Mouse (Mus musculus): ENCODE measurements around the gene Zbtb8b. TPM values are rescaled to one million over a fixed set of nuclear protein-coding genes. Genes with fewer than 3 reads are reported as not detected.

The Zbtb8b gene
- polyA plus RNA-seq, 1 experiment from 2014 or later, result 1.1 TPM

- Histone ChIP-seq H3K9ac (ENCODE audit: low read depth, low read length) (no peak overlapping the region), H3K36me3 (ENCODE audit: control insufficient read depth, insufficient read depth, low read length) (no peaks in the 10 kb centered on the region), H3K27ac (ENCODE audit: low read length) (no peak overlapping the region), H3K4me3 (ENCODE audit: low read length) (no peak overlapping the region), H3K9me3 (ENCODE audit: control insufficient read depth, low read length) (no peaks in the 10 kb centered on the region), H3K4me2 (ENCODE audit: low read depth, low read length) (no peak overlapping the region), H3K27me3 (replicated peaks; ENCODE audit: control insufficient read depth, insufficient read depth, low read length) (no peaks in the 10 kb centered on the region), H3K4me1 (ENCODE audit: control insufficient read depth, insufficient read depth, low read length) (0 out of 2 replicates have a peak, but pooled peaks cover 3% of the 10 kb centered on the region)
- WGBS, result 44% methylated on average over 12 of the region's 12 CpGs
- no peak for ATAC-seq
Measured at GRCm38 (mm10) chr4:129394089-129394870, 46.4 kb downstream of the Zbtb8b start.

GRCm38 (mm10) chr4:129390936-129391557, 49.6 kb downstream of the Zbtb8b start:
- no peak overlapping the region for H3K4me2 ChIP-seq (ENCODE audit: low read depth, low read length)
- H3K36me3 ChIP-seq (ENCODE audit: control insufficient read depth, insufficient read depth, low read length), result no peaks in the 10 kb centered on the region
- H3K4me1 ChIP-seq (ENCODE audit: control insufficient read depth, insufficient read depth, low read length), result 0 out of 2 replicates have a peak, but pooled peaks cover 3% of the 10 kb centered on the region
- ATAC-seq, result no peak
- H3K9ac ChIP-seq (ENCODE audit: low read depth, low read length), result no peak overlapping the region
- no peaks in the 10 kb centered on the region for H3K9me3 ChIP-seq (ENCODE audit: control insufficient read depth, low read length)
- no peak overlapping the region for H3K4me3 ChIP-seq (ENCODE audit: low read length)
- no peak overlapping the region for H3K27ac ChIP-seq (ENCODE audit: low read length)
- no peaks in the 10 kb centered on the region for H3K27me3 ChIP-seq (replicated peaks; ENCODE audit: control insufficient read depth, insufficient read depth, low read length)
- 63% methylated on average over 7 of the region's 7 CpGs for WGBS

GRCm38 (mm10) chr4:129390216-129390743, 50.4 kb downstream of the Zbtb8b start:
- Histone ChIP-seq H3K9ac (ENCODE audit: low read depth, low read length) (no peak overlapping the region), H3K4me3 (ENCODE audit: low read length) (no peak overlapping the region), H3K4me1 (ENCODE audit: control insufficient read depth, insufficient read depth, low read length) (0 out of 2 replicates have a peak, but pooled peaks cover 7% of the 10 kb centered on the region), H3K27ac (ENCODE audit: low read length) (no peak overlapping the region), H3K36me3 (ENCODE audit: control insufficient read depth, insufficient read depth, low read length) (no peaks in the 10 kb centered on the region), H3K4me2 (ENCODE audit: low read depth, low read length) (no peak overlapping the region), H3K27me3 (replicated peaks; ENCODE audit: control insufficient read depth, insufficient read depth, low read length) (no peaks in the 10 kb centered on the region), H3K9me3 (ENCODE audit: control insufficient read depth, low read length) (no peaks in the 10 kb centered on the region)
- 81% methylated on average over 14 of the region's 14 CpGs for WGBS
- no peak for ATAC-seq

GRCm38 (mm10) chr4:129388404-129388803, 52.2 kb downstream of the Zbtb8b start:
- Histone ChIP-seq H3K9me3 (ENCODE audit: control insufficient read depth, low read length) (no peaks in the 10 kb centered on the region), H3K9ac (ENCODE audit: low read depth, low read length) (no peak overlapping the region), H3K4me1 (ENCODE audit: control insufficient read depth, insufficient read depth, low read length) (0 out of 2 replicates have a peak, but pooled peaks cover 7% of the 10 kb centered on the region), H3K27me3 (replicated peaks; ENCODE audit: control insufficient read depth, insufficient read depth, low read length) (no peaks in the 10 kb centered on the region), H3K4me3 (ENCODE audit: low read length) (no peak overlapping the region), H3K27ac (ENCODE audit: low read length) (no peak overlapping the region), H3K36me3 (ENCODE audit: control insufficient read depth, insufficient read depth, low read length) (no peaks in the 10 kb centered on the region), H3K4me2 (ENCODE audit: low read depth, low read length) (no peak overlapping the region)
- no peak for ATAC-seq
- 78% methylated on average over 5 of the region's 5 CpGs for WGBS

GRCm38 (mm10) chr4:129386989-129387388, 53.7 kb downstream of the Zbtb8b start:
- H3K27ac ChIP-seq (ENCODE audit: low read length), result no peak overlapping the region
- no peak overlapping the region for H3K4me3 ChIP-seq (ENCODE audit: low read length)
- no peaks in the 10 kb centered on the region for H3K27me3 ChIP-seq (replicated peaks; ENCODE audit: control insufficient read depth, insufficient read depth, low read length)
- no peaks in the 10 kb centered on the region for H3K9me3 ChIP-seq (ENCODE audit: control insufficient read depth, low read length)
- H3K9ac ChIP-seq (ENCODE audit: low read depth, low read length), result no peak overlapping the region
- WGBS, result 57% methylated on average over 1 of the region's 2 CpGs
- H3K4me1 ChIP-seq (ENCODE audit: control insufficient read depth, insufficient read depth, low read length), result 0 out of 2 replicates have a peak, but pooled peaks cover 4% of the 10 kb centered on the region
- H3K4me2 ChIP-seq (ENCODE audit: low read depth, low read length), result no peak overlapping the region
- no peaks in the 10 kb centered on the region for H3K36me3 ChIP-seq (ENCODE audit: control insufficient read depth, insufficient read depth, low read length)
- no peak for ATAC-seq

- H3K4me2 ChIP-seq (ENCODE audit: low read depth, low read length), result no peak overlapping the region
- H3K9me3 ChIP-seq (ENCODE audit: control insufficient read depth, low read length), result no peaks in the 10 kb centered on the region
- H3K27me3 ChIP-seq (replicated peaks; ENCODE audit: control insufficient read depth, insufficient read depth, low read length), result no peaks in the 10 kb centered on the region
- H3K4me3 ChIP-seq (ENCODE audit: low read length), result no peak overlapping the region
- 85% methylated on average over 8 of the region's 8 CpGs for WGBS
- 0 out of 2 replicates have a peak, but pooled peaks cover 4% of the 10 kb centered on the region for H3K4me1 ChIP-seq (ENCODE audit: control insufficient read depth, insufficient read depth, low read length)
- no peak for ATAC-seq
- H3K36me3 ChIP-seq (ENCODE audit: control insufficient read depth, insufficient read depth, low read length), result no peaks in the 10 kb centered on the region
- H3K9ac ChIP-seq (ENCODE audit: low read depth, low read length), result no peak overlapping the region
- H3K27ac ChIP-seq (ENCODE audit: low read length), result no peak overlapping the region
Measured at GRCm38 (mm10) chr4:129386269-129386946, 54.2 kb downstream of the Zbtb8b start.

GRCm38 (mm10) chr4:129385685-129386084, 55.0 kb downstream of the Zbtb8b start:
- Histone ChIP-seq H3K4me2 (ENCODE audit: low read depth, low read length) (no peak overlapping the region), H3K9ac (ENCODE audit: low read depth, low read length) (no peak overlapping the region), H3K4me3 (ENCODE audit: low read length) (no peak overlapping the region), H3K4me1 (ENCODE audit: control insufficient read depth, insufficient read depth, low read length) (0 out of 2 replicates have a peak, but pooled peaks cover 4% of the 10 kb centered on the region), H3K27me3 (replicated peaks; ENCODE audit: control insufficient read depth, insufficient read depth, low read length) (no peaks in the 10 kb centered on the region), H3K36me3 (ENCODE audit: control insufficient read depth, insufficient read depth, low read length) (no peaks in the 10 kb centered on the region), H3K27ac (ENCODE audit: low read length) (no peak overlapping the region), H3K9me3 (ENCODE audit: control insufficient read depth, low read length) (no peaks in the 10 kb centered on the region)
- no peak for ATAC-seq
- 85% methylated on average over 11 of the region's 11 CpGs for whole genome bisulfite sequencing

GRCm38 (mm10) chr4:129384440-129384839, 56.2 kb downstream of the Zbtb8b start:
- Histone ChIP-seq H3K4me2 (ENCODE audit: low read depth, low read length) (no peak overlapping the region), H3K4me1 (ENCODE audit: control insufficient read depth, insufficient read depth, low read length) (0 out of 2 replicates have a peak, but pooled peaks cover 4% of the 10 kb centered on the region), H3K9me3 (ENCODE audit: control insufficient read depth, low read length) (no peaks in the 10 kb centered on the region), H3K27ac (ENCODE audit: low read length) (peak overlapping the region; percentile 65), H3K4me3 (ENCODE audit: low read length) (no peak overlapping the region), H3K9ac (ENCODE audit: low read depth, low read length) (no peak overlapping the region), H3K27me3 (replicated peaks; ENCODE audit: control insufficient read depth, insufficient read depth, low read length) (no peaks in the 10 kb centered on the region), H3K36me3 (ENCODE audit: control insufficient read depth, insufficient read depth, low read length) (no peaks in the 10 kb centered on the region)
- WGBS, result 18% methylated on average over 6 of the region's 6 CpGs
- peak; percentile 66 for ATAC-seq

GRCm38 (mm10) chr4:129383586-129383985, 57.1 kb downstream of the Zbtb8b start:
- 82% methylated on average over 3 of the region's 3 CpGs for WGBS
- no peaks in the 10 kb centered on the region for H3K36me3 ChIP-seq (ENCODE audit: control insufficient read depth, insufficient read depth, low read length)
- no peak for ATAC-seq
- no peaks in the 10 kb centered on the region for H3K27me3 ChIP-seq (replicated peaks; ENCODE audit: control insufficient read depth, insufficient read depth, low read length)
- no peak overlapping the region for H3K4me2 ChIP-seq (ENCODE audit: low read depth, low read length)
- H3K4me3 ChIP-seq (ENCODE audit: low read length), result no peak overlapping the region
- H3K9me3 ChIP-seq (ENCODE audit: control insufficient read depth, low read length), result no peaks in the 10 kb centered on the region
- 0 out of 2 replicates have a peak overlapping the region, but pooled peaks have one; percentile 8 for H3K27ac ChIP-seq (ENCODE audit: low read length)
- H3K9ac ChIP-seq (ENCODE audit: low read depth, low read length), result no peak overlapping the region
- H3K4me1 ChIP-seq (ENCODE audit: control insufficient read depth, insufficient read depth, low read length), result 0 out of 2 replicates have a peak, but pooled peaks cover 4% of the 10 kb centered on the region
